Mouse (Mus musculus): ENCODE results near the gene Ugt8a. TPM values are rescaled to one million over a fixed set of nuclear protein-coding genes. Genes with fewer than 3 reads are reported as not detected.

Ugt8a gene
- polyA plus RNA-seq, 1 experiment from 2014 or later: 3.0 TPM

DNA sequence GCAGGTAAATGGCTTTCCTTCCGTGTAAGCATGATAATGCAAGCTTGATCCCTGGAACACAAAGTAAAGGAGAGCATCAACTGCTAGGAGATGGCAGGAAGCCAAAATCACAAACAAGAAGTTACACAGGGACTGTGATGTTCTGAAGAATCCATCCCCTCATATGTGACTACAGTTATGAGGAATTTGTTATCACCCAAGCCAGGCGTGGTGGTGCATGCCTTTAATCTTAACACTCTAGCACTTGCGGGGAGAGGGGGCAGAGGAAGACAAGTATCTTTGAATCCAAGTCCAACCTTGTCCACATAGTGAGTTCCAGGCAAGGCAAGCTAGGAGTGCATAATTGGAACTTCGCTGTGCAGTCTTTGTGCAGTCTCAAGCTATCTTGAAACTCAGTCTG lies 110.4 kb downstream of the Ugt8a start:
- no peaks in the 10 kb centered on the region for H3K9me3 ChIP-seq
- no peaks in the 10 kb centered on the region for H3K36me3 ChIP-seq
- H3K4me3 ChIP-seq: no peak overlapping the region
- H3K27me3 ChIP-seq (ENCODE audit: insufficient read depth, poor library complexity, severe bottlenecking): no peaks in the 10 kb centered on the region
- H3K4me1 ChIP-seq (replicated peaks): no peaks in the 10 kb centered on the region
- no peak overlapping the region for H3K27ac ChIP-seq
- DNase-seq (ENCODE audit: low spot score): no peak
- WGBS: 86% methylated on average over 4 of the region's 4 CpGs

GRCm38 (mm10) chr3:125827256-125827655 lies 111.2 kb downstream of the Ugt8a start:
- Histone ChIP-seq H3K9me3 (no peaks in the 10 kb centered on the region), H3K4me3 (no peak overlapping the region), H3K27ac (no peak overlapping the region), H3K4me1 (replicated peaks) (no peaks in the 10 kb centered on the region), H3K27me3 (ENCODE audit: insufficient read depth, poor library complexity, severe bottlenecking) (no peaks in the 10 kb centered on the region), H3K36me3 (no peaks in the 10 kb centered on the region)
- no peak for DNase-seq (ENCODE audit: low spot score)
- 82% methylated on average over 4 of the region's 4 CpGs for WGBS

- no peaks in the 10 kb centered on the region for H3K4me1 ChIP-seq (replicated peaks)
- H3K27me3 ChIP-seq (ENCODE audit: insufficient read depth, poor library complexity, severe bottlenecking): no peaks in the 10 kb centered on the region
- H3K9me3 ChIP-seq: no peaks in the 10 kb centered on the region
- H3K27ac ChIP-seq: no peak overlapping the region
- no peak for DNase-seq (ENCODE audit: low spot score)
- no peaks in the 10 kb centered on the region for H3K36me3 ChIP-seq
- no peak overlapping the region for H3K4me3 ChIP-seq
Measured at GRCm38 (mm10) chr3:125819741-125820140, 118.7 kb downstream of the Ugt8a start.
